Mouse (Mus musculus): ENCODE results near the gene Tsku. TPM values are rescaled to one million over a fixed set of nuclear protein-coding genes. Genes with fewer than 3 reads are reported as not detected.

Gene Tsku
- total RNA-seq, 1 experiment: 17.8 TPM

DNA sequence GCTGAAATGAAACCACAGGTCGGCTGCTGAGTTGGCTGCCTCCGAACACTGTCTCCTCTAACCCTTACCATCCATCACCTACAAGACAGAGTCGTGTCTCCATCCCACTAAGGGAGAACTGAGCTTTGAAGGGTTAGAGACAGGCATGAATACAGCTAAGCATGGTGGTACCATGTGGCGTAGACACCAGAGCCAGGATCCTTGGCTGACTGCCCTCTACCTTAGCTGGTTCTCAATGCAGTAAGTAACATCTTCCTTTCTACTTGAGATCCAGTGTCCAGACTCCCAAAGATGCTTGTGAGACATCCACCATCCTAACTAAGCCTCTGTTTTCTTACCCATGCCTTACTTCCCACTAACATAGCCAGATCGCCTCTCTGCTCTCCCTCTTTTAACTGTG, 7.5 kb downstream of the Tsku start:
- H3K4me3 ChIP-seq (ENCODE audit: insufficient read depth in 1 of 2, low read depth in 1 of 2, low read length in 2 of 2, poor library complexity in 1 of 2, severe bottlenecking in 1 of 2): no peak overlapping the region
- no peak overlapping the region for H3K27ac ChIP-seq (ENCODE audit: insufficient read depth, low read depth, low read length, poor library complexity, severe bottlenecking)
- peaks cover 0 to 7% of the 10 kb centered on the region in 2 experiments; a peak in 1 of 4 replicates for H3K4me1 ChIP-seq (ENCODE audit: control insufficient read depth in 2 of 2, insufficient read depth in 2 of 2, low read length in 2 of 2, poor library complexity in 1 of 2)
- no peak for DNase-seq (ENCODE audit: low read depth, low spot score)
- H3K9ac ChIP-seq (ENCODE audit: insufficient read depth, low read depth, low read length, poor library complexity, severe bottlenecking): no peak overlapping the region
- TF ChIP-seq MAFK (IDR thresholded peaks at IDR 0.05; ENCODE audit: insufficient read depth, low read depth, low read length): no peak
- TF ChIP-seq ZNF384 (IDR thresholded peaks at IDR 0.05; ENCODE audit: low read depth, low read length): no peak
- TF ChIP-seq HCFC1 (IDR thresholded peaks at IDR 0.05; ENCODE audit: borderline replicate concordance, insufficient read depth, low read length): no peak
- no peak for TF ChIP-seq ZC3H11A (IDR thresholded peaks at IDR 0.05; ENCODE audit: borderline replicate concordance, low read depth, low read length)
- no peak for TF ChIP-seq CHD2 (IDR thresholded peaks at IDR 0.05; ENCODE audit: low read depth, low read length)
- H3K9me3 ChIP-seq (ENCODE audit: control insufficient read depth, insufficient read depth, low read depth, low read length): no peaks in the 10 kb centered on the region
- H3K36me3 ChIP-seq (ENCODE audit: control insufficient read depth, insufficient read depth, low read length, poor library complexity, severe bottlenecking): peaks cover 23% of the 10 kb centered on the region
- in situ Hi-C loops (cut with MboI; ENCODE audit: low sequenced_read_pairs in 2 of 2, unreplicated experiment in 2 of 2): no loop called here

DNA sequence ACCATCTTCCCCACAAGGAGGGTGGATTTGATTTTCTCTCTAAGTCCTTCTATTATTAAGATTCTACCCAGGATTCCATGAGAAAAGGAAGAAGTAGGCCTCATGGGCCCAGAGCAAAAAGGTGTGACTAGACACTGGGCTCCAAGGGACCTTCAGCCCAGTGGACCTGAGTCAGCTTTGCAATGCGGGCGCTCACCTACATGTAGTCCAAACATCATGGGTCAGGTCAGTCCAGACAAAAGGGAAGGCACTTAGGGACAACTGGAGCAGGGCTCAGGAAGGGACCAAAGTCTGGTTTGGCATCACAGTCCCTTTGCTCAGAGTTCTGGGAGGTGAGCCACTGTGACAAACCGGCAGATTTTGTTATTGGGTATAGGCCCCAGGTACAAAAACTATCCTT, 9.6 kb downstream of the Tsku start:
- TF ChIP-seq MAFK (IDR thresholded peaks at IDR 0.05; ENCODE audit: insufficient read depth, low read depth, low read length): no peak
- no peak for TF ChIP-seq ZC3H11A (IDR thresholded peaks at IDR 0.05; ENCODE audit: borderline replicate concordance, low read depth, low read length)
- TF ChIP-seq ZNF384 (IDR thresholded peaks at IDR 0.05; ENCODE audit: low read depth, low read length): no peak
- no peak for TF ChIP-seq HCFC1 (IDR thresholded peaks at IDR 0.05; ENCODE audit: borderline replicate concordance, insufficient read depth, low read length)
- TF ChIP-seq CHD2 (IDR thresholded peaks at IDR 0.05; ENCODE audit: low read depth, low read length): no peak
- DNase-seq (ENCODE audit: low read depth, low spot score): no peak
- H3K27ac ChIP-seq (ENCODE audit: insufficient read depth, low read depth, low read length, poor library complexity, severe bottlenecking): no peak overlapping the region
- peaks cover 23% of the 10 kb centered on the region for H3K36me3 ChIP-seq (ENCODE audit: control insufficient read depth, insufficient read depth, low read length, poor library complexity, severe bottlenecking)
- peaks cover 0 to 7% of the 10 kb centered on the region in 2 experiments; a peak in 1 of 4 replicates for H3K4me1 ChIP-seq (ENCODE audit: control insufficient read depth in 2 of 2, insufficient read depth in 2 of 2, low read length in 2 of 2, poor library complexity in 1 of 2)
- no peak overlapping the region for H3K9ac ChIP-seq (ENCODE audit: insufficient read depth, low read depth, low read length, poor library complexity, severe bottlenecking)
- no peak overlapping the region for H3K4me3 ChIP-seq (ENCODE audit: insufficient read depth in 1 of 2, low read depth in 1 of 2, low read length in 2 of 2, poor library complexity in 1 of 2, severe bottlenecking in 1 of 2)
- in situ Hi-C loops (cut with MboI; ENCODE audit: low sequenced_read_pairs in 2 of 2, unreplicated experiment in 2 of 2): no loop called here
- no peaks in the 10 kb centered on the region for H3K9me3 ChIP-seq (ENCODE audit: control insufficient read depth, insufficient read depth, low read depth, low read length)

DNA sequence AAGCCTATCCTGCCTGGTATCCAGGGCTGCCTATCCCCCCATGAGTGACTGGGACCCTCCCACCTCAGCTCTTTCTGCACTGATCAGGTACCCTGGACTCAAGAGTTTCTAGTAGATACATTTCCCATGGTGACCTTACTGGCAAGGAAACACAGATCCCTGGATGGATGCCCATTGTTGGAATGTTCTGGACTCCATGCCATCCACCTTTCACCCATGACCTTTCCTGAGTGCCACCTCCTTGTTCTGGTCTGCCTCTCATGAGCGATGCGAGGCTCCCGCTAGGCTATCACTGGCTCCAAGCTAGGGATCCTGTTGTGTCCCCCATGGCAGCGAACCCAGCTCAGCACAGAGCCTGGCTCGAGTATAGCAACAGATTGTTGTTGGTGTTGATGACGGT, 11.3 kb downstream of the Tsku start:
- Histone ChIP-seq H3K36me3 (ENCODE audit: control insufficient read depth, insufficient read depth, low read length, poor library complexity, severe bottlenecking) (peaks cover 23% of the 10 kb centered on the region), H3K9me3 (ENCODE audit: control insufficient read depth, insufficient read depth, low read depth, low read length) (no peaks in the 10 kb centered on the region), H3K9ac (ENCODE audit: insufficient read depth, low read depth, low read length, poor library complexity, severe bottlenecking) (no peak overlapping the region), H3K27ac (ENCODE audit: insufficient read depth, low read depth, low read length, poor library complexity, severe bottlenecking) (no peak overlapping the region), H3K4me1 (ENCODE audit: control insufficient read depth in 2 of 2, insufficient read depth in 2 of 2, low read length in 2 of 2, poor library complexity in 1 of 2) (peaks cover 0 to 3% of the 10 kb centered on the region in 2 experiments; a peak in 1 of 4 replicates), H3K4me3 (ENCODE audit: insufficient read depth in 1 of 2, low read depth in 1 of 2, low read length in 2 of 2, poor library complexity in 1 of 2, severe bottlenecking in 1 of 2) (no peak overlapping the region)
- TF ChIP-seq ZNF384 (IDR thresholded peaks at IDR 0.05; ENCODE audit: low read depth, low read length) (no peak), MAFK (IDR thresholded peaks at IDR 0.05; ENCODE audit: insufficient read depth, low read depth, low read length) (no peak), ZC3H11A (IDR thresholded peaks at IDR 0.05; ENCODE audit: borderline replicate concordance, low read depth, low read length) (no peak), HCFC1 (IDR thresholded peaks at IDR 0.05; ENCODE audit: borderline replicate concordance, insufficient read depth, low read length) (no peak), CHD2 (IDR thresholded peaks at IDR 0.05; ENCODE audit: low read depth, low read length) (no peak)
- DNase-seq (ENCODE audit: low read depth, low spot score): no peak
- in situ Hi-C loops (cut with MboI; ENCODE audit: low sequenced_read_pairs in 2 of 2, unreplicated experiment in 2 of 2): loop anchor here in 1 of 2 experiments (10.0 kb wide), 1 partner anchor 85 kb away; no protein-coding TSS in a partner anchor

DNA sequence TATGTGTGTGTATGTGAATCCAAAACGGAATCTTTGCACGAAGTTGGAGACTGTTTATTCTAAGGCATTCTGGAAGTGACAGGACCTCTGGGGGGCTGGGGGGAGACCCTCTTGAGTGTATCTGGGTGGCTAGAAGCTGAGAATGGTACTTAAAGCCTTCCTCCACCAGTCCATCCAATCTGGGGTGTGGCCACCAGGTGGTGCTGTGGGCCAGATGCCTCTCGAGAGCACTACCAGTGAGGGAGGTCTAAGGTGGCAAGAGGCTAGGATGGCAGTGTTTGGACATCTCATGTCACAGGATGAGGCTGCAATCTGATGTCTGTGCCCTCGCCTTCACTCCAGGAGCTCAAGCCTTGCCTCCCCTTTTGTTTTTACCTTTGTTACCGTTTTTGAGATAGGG, 12.0 kb downstream of the Tsku start:
- no peak overlapping the region for H3K27ac ChIP-seq (ENCODE audit: insufficient read depth, low read depth, low read length, poor library complexity, severe bottlenecking)
- peaks cover 23% of the 10 kb centered on the region for H3K36me3 ChIP-seq (ENCODE audit: control insufficient read depth, insufficient read depth, low read length, poor library complexity, severe bottlenecking)
- H3K4me1 ChIP-seq (ENCODE audit: control insufficient read depth in 2 of 2, insufficient read depth in 2 of 2, low read length in 2 of 2, poor library complexity in 1 of 2): 0 out of 4 replicates have a peak, but pooled peaks cover 0 to under 1% of the 10 kb centered on the region in 2 experiments
- no peak overlapping the region for H3K4me3 ChIP-seq (ENCODE audit: insufficient read depth in 1 of 2, low read depth in 1 of 2, low read length in 2 of 2, poor library complexity in 1 of 2, severe bottlenecking in 1 of 2)
- peak; percentile 65 for DNase-seq (ENCODE audit: low read depth, low spot score)
- H3K9ac ChIP-seq (ENCODE audit: insufficient read depth, low read depth, low read length, poor library complexity, severe bottlenecking): no peak overlapping the region
- H3K9me3 ChIP-seq (ENCODE audit: control insufficient read depth, insufficient read depth, low read depth, low read length): no peaks in the 10 kb centered on the region
- TF ChIP-seq HCFC1 (IDR thresholded peaks at IDR 0.05; ENCODE audit: borderline replicate concordance, insufficient read depth, low read length): no peak
- peak; percentile 68 for TF ChIP-seq ZC3H11A (IDR thresholded peaks at IDR 0.05; ENCODE audit: borderline replicate concordance, low read depth, low read length)
- in situ Hi-C loops (cut with MboI; ENCODE audit: low sequenced_read_pairs in 2 of 2, unreplicated experiment in 2 of 2): loop anchor here in 1 of 2 experiments (10.0 kb wide), 1 partner anchor 86 kb away; no protein-coding TSS in a partner anchor

DNA sequence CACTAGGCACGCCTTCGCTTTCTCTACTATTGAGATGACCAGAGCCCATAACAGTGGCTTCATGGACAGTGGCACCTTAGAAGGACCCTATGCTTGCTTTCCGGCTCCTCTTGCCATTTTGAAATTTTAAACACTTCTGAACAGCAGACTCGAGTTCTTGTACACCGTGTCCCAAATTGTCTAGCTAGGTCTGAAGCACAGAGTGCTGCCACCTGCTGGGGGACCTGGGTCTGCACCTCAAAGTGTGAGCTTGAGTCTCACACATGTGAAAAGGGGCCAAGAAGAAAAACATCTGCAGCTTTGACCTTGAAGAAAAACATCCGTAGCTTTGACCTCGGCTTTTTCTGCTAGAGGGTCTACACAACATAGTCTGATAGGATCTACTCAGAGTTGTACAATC, 13.1 kb downstream of the Tsku start:
- Histone ChIP-seq H3K4me1 (ENCODE audit: control insufficient read depth in 2 of 2, insufficient read depth in 2 of 2, low read length in 2 of 2, poor library complexity in 1 of 2) (no peaks in the 10 kb centered on the region), H3K27ac (ENCODE audit: insufficient read depth, low read depth, low read length, poor library complexity, severe bottlenecking) (no peak overlapping the region), H3K9me3 (ENCODE audit: control insufficient read depth, insufficient read depth, low read depth, low read length) (no peaks in the 10 kb centered on the region), H3K9ac (ENCODE audit: insufficient read depth, low read depth, low read length, poor library complexity, severe bottlenecking) (no peak overlapping the region), H3K36me3 (ENCODE audit: control insufficient read depth, insufficient read depth, low read length, poor library complexity, severe bottlenecking) (peaks cover 23% of the 10 kb centered on the region), H3K4me3 (ENCODE audit: insufficient read depth in 1 of 2, low read depth in 1 of 2, low read length in 2 of 2, poor library complexity in 1 of 2, severe bottlenecking in 1 of 2) (no peak overlapping the region)
- in situ Hi-C loops (cut with MboI; ENCODE audit: low sequenced_read_pairs in 2 of 2, unreplicated experiment in 2 of 2): loop anchor here in 1 of 2 experiments (10.0 kb wide), 1 partner anchor 87 kb away; no protein-coding TSS in a partner anchor
- TF ChIP-seq HCFC1 (IDR thresholded peaks at IDR 0.05; ENCODE audit: borderline replicate concordance, insufficient read depth, low read length) (no peak), ZNF384 (IDR thresholded peaks at IDR 0.05; ENCODE audit: low read depth, low read length) (no peak), CHD2 (IDR thresholded peaks at IDR 0.05; ENCODE audit: low read depth, low read length) (no peak), MAFK (IDR thresholded peaks at IDR 0.05; ENCODE audit: insufficient read depth, low read depth, low read length) (no peak), ZC3H11A (IDR thresholded peaks at IDR 0.05; ENCODE audit: borderline replicate concordance, low read depth, low read length) (no peak)
- DNase-seq (ENCODE audit: low read depth, low spot score): peak; percentile 62
